Mouse (Mus musculus): ENCODE results near the gene Tnfrsf12a. TPM values are rescaled to one million over a fixed set of nuclear protein-coding genes. Genes with fewer than 3 reads are reported as not detected.

Tnfrsf12a gene
- 10 to 100 TPM; 43.8 to 76.5 TPM for total RNA-seq (2021)
- long read RNA-seq, experiment 1, transcript Tnfrsf12a-201 (4 exons, 984 nt): major isoform, 61 of 62 reads
- long read RNA-seq, experiment 1, partial matches to known transcripts: 1 of 62 reads
- long read RNA-seq, experiment 1, other reads (novel, unspliced or antisense): 0 of 62 reads
- long read RNA-seq, experiment 2, transcript Tnfrsf12a-201 (4 exons, 984 nt): major isoform, 44 of 47 reads
- long read RNA-seq, experiment 2, partial matches to known transcripts: 1 of 47 reads
- long read RNA-seq, experiment 2, other reads (novel, unspliced or antisense): 2 of 47 reads

DNA sequence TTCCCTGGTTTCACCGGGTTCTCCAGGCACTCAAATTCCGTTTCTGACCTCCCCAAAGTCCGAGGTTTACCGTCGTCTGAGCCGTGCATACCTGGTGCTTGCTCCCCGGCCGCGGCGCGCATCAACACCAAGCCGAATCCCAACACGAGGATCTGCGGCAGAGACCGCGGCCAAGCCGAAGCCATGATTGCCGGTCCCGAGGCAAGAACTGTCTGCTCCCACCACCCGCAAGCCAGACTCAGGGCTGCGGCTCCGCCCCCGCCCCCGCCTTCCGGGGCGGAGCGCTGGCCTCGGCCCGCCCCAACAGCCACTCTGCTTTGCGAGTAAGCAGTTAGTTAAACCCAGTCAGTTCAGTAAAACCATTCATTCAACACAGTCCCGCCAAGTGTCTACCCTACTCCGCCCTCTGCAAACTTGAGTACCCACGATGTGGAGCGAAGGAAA is at the start of gene Tnfrsf12a:
Gene Tnfrsf12a, minus strand, starts transcription at position 233 of the 444 bp plus-strand sequence.
- peak; percentile 90 for DNase-seq
- intact Hi-C loops (cut with DNase I): loop anchor here (2.0 kb wide), 1 partner anchor 26 kb away; no protein-coding TSS in a partner anchor

DNA sequence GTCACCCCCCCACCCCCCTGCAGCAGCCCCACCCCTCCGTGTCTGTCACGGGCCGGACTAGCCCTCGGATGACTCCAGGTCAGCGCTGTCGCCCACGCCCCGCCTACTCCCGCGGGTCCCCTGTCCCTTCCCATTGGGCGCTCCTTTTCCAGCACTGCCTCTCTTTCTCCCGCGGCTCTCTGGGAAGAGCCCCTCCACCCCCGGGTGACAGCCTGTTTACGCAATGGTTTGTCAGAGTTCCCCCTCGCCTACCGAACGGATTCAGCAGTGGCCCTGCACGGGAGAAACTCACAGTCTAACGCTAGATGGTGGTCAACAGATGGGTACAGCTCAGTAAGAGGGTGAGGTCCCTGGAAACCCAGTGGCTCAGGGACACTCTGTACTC is 49.5 kb upstream of the Tnfrsf12a start:
- intact Hi-C loops (cut with DNase I): no loop called here
- DNase-seq: peak; percentile 85 to 89

DNA sequence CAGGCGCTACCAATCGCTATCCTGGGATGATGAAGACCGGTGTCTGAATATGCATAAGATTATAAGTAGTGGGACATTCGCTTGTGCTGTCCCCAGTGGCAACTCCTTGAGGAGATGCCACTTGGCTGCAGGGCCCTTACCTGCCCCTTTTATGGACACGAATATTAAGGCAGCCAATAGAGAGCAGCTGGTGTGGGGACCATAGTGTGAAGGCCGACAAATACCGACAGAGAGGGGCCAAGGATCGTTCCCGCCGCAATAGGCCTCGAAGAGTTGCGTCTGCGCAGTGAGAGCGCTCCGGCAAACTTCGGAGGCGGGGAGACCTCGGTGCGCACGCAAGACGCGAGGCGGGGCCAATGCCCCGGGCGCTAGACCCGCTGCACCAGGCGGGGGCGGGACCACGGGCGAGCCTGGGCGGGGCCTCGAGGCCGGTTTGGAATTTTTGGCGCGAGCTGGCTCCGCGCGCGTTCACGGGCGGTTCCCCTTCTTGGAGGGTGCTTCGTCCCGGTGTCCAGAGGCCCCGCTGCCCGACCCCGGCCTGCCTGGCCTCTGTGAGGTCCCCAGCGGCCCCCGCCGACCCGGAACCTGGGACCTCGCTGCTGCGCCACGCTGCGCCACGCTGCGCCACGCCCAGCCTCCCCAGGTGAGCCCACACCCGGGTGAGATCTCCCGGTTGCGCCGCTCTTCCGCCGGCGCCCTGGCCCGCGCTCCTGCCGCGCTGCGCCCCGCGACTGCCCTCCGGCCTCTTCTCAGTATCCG is 48.9 kb upstream of the Tnfrsf12a start, which contains the start of gene Pkmyt1:
Gene Pkmyt1, plus strand, starts transcription at position 338 of the 759 bp plus-strand sequence.
- DNase-seq: peak; percentile 97 to 98
- intact Hi-C loops (cut with DNase I): no loop called here

DNA sequence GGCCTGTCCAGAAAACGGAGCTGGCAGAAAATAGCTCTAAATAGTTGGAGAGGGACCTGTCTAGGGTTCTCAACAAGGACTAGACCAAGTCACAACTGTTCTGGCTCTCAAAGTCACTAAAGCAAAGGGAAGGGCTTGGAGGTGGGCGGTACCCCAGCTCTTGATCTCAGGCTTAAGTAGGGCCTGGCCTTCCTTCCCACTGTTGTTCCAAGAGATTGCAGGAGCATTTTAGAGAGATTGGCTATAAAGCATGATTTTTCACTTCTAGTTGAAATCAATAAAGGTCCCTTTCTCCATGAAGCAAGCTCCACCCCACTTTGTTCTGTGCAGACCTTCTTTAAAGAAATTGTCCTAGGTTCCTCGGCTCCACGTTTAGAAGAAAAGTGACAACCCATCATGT is 48.2 kb upstream of the Tnfrsf12a start:
- no peak for DNase-seq
- intact Hi-C loops (cut with DNase I): no loop called here

DNA sequence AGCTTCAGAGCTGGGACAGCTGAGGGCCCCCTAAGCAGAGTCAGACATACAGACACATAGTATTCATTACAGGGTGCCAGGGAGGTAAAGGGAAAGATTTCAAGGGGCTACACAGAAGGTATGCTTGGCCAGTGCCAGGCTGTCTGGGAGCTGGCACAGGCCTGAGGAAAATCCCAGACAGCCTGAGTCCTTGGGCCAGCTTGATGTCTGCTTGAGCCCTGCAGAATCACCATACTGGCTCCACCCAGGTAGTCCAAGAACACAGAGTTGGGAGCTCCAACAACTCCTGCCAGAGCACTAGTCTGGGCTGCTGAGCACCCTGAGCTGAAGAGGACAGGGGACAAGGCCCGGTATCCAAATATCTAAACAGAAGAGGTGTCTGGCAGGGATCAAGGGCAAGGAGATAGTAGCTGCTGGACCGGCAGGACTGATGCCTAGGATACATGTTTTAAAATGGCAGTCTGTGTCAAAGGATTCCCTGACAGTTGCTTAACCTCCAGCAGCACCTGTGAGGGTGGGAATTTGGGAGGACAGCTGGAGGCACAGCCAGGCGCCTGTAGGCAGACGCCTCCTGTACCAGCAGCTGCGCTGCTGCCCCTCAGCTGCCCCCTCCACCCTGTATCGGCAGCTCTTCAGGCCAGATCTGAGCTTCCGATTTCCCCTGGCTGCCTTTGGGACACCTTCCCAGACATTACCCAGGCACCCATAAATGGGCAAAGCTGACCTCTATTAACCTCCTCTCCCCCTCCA is 45.3 kb upstream of the Tnfrsf12a start, which contains the start of gene 1520401A03Rik:
Gene 1520401A03Rik, minus strand, starts transcription at position 408 of the 750 bp plus-strand sequence.
- intact Hi-C loops (cut with DNase I): no loop called here
- DNase-seq: no peak

DNA sequence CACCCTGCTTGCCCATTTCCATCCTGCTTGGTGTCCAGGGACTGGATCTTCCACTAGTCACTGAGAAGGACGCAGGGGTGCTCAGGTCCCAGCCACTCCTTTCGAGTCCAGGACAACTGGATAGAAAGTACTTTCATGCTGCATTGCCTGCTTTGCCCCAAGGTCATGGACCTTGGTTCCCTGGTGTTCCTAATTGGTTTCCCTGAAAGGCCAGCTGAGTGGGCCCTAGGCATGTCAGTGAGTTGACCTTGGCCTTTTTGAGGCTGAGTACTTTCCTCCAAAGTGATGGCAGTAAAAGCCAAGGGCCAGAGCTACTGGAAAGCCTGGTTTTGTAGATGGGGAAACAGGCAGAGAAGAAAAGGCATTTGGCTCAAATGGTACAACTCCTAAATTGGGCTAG is 44.6 kb upstream of the Tnfrsf12a start:
- no peak for DNase-seq
- intact Hi-C loops (cut with DNase I): no loop called here

DNA sequence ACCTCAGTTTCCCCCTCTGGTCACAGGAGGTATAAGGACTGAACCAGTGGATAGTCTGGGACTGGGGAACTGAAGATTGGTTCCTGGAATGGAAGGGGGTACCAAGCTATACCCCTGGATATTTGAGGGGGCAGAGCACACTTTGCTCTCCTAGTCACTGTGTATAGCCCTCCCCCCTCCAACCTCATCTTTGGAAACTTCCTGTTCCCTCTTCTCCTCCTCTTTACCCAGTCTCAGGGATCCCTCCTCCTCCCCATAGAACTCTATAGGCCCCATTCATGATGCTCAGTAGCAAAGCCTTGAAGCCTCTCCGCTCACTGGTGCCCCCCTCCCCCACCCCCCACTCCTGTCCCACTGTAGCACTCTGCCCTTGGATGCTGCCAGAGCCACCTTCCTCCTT is 42.2 kb upstream of the Tnfrsf12a start:
- DNase-seq: no peak
- intact Hi-C loops (cut with DNase I): no loop called here

DNA sequence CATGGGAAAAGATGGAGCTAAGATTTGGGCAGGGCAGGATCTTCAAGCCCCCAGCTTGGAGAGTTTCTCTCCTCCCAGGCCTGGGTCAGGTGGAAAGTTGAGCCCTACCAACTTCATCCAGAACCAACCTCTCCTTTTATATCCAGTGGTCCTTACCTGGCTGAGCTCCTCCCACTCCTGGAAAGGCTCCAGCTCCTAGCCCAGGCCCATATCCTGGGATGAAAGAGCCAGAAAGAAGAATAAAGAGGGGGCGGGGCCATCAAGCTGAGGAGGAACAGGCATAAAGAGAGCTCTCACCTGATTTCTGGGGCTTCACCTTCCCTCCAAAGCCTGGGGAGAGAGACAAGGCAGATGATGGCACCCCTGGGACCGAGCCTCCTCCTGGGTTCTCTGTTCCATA is 39.7 kb upstream of the Tnfrsf12a start:
- intact Hi-C loops (cut with DNase I): no loop called here
- no peak for DNase-seq

DNA sequence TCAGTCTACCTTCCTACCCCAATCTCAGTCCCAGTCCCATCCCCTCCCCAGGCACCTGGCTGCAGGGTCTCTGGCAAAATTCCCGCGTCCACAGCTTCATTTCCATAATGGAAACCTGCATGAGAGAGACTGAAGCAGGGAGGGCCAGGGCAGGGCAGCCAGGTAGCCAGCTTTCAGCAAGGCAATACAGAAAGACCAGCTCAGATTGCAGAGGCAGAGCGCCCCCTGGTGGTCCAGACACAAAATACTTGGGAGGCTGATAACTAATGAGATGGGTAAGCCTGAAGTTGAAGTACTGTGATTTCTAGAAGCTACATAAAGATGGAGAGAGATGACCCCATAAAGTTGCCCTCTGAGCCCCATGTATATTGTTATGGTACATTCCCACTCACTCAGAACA is 28.9 kb upstream of the Tnfrsf12a start:
- peak; percentile 76 to 83 for DNase-seq
- intact Hi-C loops (cut with DNase I): loop anchor here (2.0 kb wide), 2 partner anchors 45 to 135 kb away; partner anchors contain the start of gene Bicdl2

DNA sequence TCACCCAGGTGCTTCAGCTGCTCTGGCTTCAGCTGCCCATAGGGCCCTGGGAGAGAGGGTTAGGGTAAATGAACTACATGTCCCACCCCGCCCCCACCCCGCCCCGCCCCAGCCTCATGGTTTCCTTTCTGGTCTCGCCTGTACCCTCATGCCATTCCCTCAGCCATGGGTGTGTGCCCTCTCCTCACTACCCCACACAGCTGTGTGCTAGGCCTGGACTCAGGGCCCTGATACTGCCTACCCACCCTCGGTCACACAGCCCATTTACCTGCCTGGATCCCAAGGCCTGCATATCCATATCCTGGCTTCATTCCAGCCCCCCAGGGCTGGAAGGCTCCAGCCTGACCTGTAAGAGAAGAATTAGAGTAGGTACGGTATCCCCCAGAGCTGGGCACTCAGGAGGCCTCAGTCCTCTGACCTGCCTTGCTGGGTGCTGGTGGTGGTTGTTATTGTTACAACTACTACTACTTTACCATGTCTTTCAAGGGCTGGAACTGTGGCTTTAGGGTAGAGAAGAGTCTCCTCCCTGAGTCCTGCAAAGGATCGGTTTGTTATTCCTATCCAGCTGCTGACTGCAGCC is 28.3 kb upstream of the Tnfrsf12a start:
- intact Hi-C loops (cut with DNase I): loop anchor here (2.0 kb wide), 2 partner anchors 45 to 135 kb away; partner anchors contain the start of gene Bicdl2
- no peak for DNase-seq

DNA sequence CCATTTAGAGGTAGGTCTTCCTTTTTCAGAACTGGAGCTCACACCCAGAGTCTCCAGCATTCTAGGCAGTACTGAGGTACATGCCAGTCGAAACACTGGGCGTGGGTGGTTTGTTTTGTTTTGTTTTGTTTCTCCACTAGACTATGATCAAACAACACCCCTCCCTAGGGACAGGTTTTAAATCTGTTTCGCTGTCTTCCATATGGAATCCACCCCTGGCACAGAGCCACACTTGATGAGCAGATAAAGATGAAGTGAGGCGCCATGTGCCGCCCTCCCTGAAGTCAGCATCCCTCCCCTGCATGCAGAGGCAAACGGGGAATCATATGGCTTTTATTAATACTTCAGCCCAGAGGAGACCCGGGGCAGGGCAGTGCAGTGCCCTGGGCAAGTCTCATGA is 27.5 kb upstream of the Tnfrsf12a start:
- intact Hi-C loops (cut with DNase I): no loop called here
- DNase-seq: no peak

DNA sequence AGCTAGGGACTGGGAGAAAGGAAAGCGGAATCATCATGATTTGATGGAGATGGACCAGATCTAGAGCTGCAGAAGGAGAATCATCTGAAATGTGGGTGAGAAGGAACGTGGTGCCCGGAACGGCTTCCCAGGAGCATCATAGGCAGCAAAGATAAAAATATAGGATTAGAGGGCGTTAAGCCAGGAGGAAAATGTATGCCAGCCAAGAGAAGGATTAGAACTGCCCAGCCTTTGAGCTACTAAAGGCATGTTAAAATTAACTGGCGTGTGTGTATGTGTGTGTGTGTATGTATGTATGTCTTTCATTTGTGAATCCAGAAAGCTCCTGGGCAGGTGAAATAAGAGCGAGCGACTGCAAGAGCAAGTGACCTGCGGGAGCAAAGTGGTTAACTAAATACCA is 26.0 kb upstream of the Tnfrsf12a start:
- intact Hi-C loops (cut with DNase I): loop anchor here (2.0 kb wide), 1 partner anchor 26 kb away; the partner anchor contains the start of gene Tnfrsf12a
- DNase-seq: no peak

DNA sequence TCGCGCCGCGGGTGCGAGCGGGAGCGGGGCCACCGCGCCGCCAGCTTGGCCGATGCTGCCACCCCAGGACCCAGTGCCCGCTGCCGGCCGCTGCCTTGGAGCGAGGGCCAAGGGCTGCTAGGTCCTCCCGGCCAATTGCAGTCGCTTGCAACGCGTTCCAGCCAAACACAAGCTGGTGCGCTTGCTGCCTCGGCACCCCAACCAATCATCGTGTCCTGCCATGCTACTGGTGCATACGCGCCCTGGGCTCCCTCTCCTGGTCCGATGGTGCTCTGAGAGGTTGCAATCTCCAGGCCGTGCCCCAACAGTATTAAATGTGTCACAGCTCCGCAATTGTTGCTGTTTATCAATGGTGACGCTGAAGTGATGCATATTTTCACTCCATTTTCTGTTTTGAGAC is 22.8 kb upstream of the Tnfrsf12a start:
- DNase-seq: peak; percentile 87 to 90
- intact Hi-C loops (cut with DNase I): no loop called here

DNA sequence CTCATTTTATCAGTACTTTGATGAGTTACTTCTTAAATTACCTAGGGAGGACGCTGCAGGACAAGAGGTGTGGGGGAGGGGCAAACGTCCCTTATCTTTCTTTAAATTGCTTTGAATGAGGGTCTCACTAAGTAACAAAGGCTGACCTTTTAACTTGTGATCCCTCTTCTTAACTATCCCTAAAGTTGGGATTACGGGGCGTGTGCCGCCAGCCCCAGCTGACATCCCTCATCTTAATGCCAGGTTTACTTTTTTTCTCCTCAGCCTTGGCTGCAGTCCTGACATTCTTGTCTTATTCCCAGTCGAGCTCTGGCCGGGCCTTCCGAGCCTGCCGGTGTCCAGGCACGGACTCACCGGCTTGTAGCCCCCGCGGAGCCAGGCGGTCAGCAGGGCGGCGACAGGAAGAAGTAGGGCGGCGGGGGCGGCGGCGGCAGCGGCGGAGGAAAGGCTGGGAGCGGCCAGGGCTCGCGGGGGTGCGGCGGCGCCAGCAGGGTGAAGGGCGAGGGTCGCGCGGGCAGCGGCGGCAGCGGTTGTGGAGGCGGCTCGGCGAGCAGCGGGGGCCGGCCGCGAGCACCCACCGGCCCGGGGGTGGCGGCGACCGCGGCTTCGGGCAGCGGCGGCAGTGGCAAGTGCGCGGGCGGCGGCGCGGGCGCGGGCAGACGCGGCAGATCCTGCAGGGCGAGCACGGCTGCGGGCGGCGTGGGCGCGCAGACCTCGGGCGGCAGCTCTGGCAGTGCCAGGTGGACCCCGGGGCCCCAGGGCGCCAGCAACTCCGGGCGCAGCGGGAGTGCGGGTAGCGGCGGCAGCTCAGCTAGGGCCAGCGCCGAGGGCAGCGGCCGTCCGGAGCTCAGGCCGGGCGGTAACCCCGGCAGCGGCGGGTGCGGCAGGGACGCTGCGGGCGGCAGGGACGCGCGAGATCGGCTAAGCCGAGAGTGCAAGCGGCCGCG is 22.1 kb upstream of the Tnfrsf12a start:
- intact Hi-C loops (cut with DNase I): no loop called here

DNA sequence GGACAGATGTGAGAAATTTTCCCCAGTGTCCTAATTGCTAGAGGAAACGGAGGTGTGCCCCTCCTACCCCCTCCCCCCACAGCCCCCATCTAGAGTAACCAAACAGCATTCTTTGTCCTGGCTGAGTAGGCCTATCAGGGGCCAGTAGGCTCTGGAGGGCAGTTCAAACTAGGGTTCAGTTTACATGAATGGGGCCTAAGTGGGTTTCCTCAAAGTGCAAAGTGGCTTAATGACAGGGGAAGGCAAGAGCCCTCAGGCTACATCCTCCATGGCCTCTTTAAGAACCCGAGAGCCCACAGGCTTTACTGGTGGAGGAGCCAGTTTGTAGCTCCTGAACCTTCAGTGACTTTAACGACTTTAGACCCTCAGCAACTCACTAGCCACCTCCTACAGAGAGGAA is 18.5 kb upstream of the Tnfrsf12a start:
- DNase-seq: no peak
- intact Hi-C loops (cut with DNase I): no loop called here

More for the DNA sequence above, 22.1 kb upstream of the Tnfrsf12a start:
- peak; percentile 64 to 66 for DNase-seq

DNA sequence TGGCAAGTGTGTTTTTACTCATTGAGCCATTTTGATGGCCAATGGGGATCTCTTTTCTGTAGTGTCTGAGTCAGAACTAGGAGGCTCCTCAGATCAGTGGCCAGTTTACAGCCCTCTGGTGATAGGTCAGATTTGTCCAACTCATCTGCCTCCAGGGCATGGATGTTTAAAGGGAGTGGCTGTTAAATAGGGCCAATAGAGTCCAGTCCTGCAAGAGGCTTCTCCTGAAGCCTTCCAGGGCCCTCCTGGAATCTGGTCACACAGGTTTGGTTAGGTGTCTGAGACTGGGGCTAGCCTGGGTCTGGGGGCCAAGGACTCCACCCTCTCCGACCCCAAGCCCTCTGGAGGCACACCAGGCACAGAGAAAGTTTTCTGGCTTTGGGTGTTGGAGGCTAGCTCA is 17.2 kb upstream of the Tnfrsf12a start:
- no peak for DNase-seq
- intact Hi-C loops (cut with DNase I): no loop called here

DNA sequence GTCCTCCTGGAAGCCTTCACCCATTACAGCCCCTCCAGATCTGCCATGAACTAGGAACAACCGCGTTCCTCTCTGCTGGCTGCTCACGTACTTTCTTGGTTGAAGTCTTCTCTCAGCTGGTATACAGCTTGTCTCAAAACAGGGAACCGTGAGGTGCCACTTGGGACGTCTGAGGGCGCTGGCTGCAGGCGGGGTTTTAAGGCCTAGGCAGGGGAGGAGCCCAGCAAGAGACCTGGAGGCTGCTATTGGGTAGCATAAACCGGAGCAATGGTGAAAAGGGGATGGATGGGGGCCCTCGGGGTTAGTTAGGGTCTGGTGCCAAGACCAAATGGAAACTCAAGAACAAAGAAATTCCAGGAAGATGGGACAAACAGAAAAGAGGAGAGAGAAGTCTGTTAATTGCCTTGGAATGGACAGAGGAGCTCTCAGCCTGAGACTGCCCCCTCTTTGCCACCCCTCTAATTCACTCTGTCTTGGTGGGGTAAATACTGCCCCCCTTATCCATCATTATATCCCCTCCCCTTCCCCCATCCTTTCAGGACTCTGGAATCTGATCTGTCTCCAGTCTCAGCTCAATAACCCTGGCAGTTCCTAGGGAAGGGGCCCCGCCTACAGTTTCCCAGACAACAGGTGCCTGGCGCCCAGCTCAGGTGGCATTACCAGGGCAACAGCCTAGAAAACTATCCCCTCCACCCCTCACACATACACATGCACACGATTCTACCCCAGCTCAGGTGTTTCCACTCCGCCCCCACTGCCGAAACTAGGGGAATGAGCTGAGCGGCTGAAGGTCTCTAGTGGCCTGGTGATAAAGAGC is 6.8 kb upstream of the Tnfrsf12a start, which contains the start of gene Cldn9:
Gene Cldn9, minus strand, starts transcription at position 171 of the 817 bp plus-strand sequence.
- intact Hi-C loops (cut with DNase I): no loop called here
- no peak for DNase-seq

DNA sequence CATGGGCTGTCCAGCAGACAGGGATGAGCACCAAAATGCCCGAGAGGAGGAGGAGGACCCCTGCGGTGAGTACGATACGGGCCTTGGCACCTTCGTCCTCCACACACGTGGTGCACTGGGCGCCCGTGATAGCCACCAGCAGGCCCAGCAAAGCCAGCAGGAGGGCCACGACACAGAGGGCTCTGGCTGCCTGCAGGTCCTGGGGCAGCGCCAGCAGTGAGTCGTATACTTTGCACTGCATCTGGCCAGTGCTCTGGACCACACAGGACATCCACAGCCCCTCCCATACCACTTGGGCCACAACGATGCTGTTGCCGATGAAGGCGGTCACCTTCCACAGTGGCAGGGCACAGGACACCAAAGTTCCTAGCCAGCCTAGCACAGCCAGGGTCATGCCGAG is 6.0 kb upstream of the Tnfrsf12a start:
- intact Hi-C loops (cut with DNase I): no loop called here
- DNase-seq: no peak
